Mouse (Mus musculus): ENCODE measurements at regions not wholly inside any gene's neighbourhood (a gene's known extent, or its start where the extent isn't known, plus 50 kb on each side); places are given as distances from the start of the nearest gene placed in this dataset.
A peak's percentile ranks its signal among the peaks of the same experiment; 100 is the strongest.
"Not testable (repeated sequence)": the region's sequence is repeated elsewhere in the genome, so short reads cannot be mapped to it uniquely, and the experiment has no call there.

- DNase-seq: peak in 1 of 2 experiments; percentile 21
These were observed 80.2 kb upstream of the Defb33 start for GRCm38 (mm10) chr8:20812164-20812872.

GRCm38 (mm10) chr8:20813493-20813892 is 79.0 kb upstream of the Defb33 start:
- DNase-seq; intact Hi-C loops (cut with DNase I): not testable (repeated sequence)

More at GRCm38 (mm10) chr8:20812164-20812872, 80.2 kb upstream of the Defb33 start:
- intact Hi-C loops (cut with DNase I): not testable (repeated sequence)

GRCm38 (mm10) chr8:20822434-20822833 is 70.0 kb upstream of the Defb33 start:
- DNase-seq: peak; percentile 5 to 63
- intact Hi-C loops (cut with DNase I): not testable (repeated sequence)

GRCm38 (mm10) chr8:20823219-20823618 is 69.2 kb upstream of the Defb33 start:
- DNase-seq: peak in 1 of 2 experiments; percentile 6
- intact Hi-C loops (cut with DNase I): not testable (repeated sequence)

- DNase-seq; intact Hi-C loops (cut with DNase I): not testable (repeated sequence)
These were observed 53.0 kb upstream of the Defb33 start for GRCm38 (mm10) chr8:20839481-20839880.
